Mouse (Mus musculus) liver, embryonic 16.5 days (tissue): ENCODE results near the gene Fkbp6. TPM values are rescaled to one million over a fixed set of nuclear protein-coding genes. Genes with fewer than 3 reads are reported as not detected.
"Not testable (repeated sequence)": the region's sequence is repeated elsewhere in the genome, so short reads cannot be mapped to it uniquely, and the experiment has no call there.

Experiments
- ATAC-seq: fragments of 200-750 bp; cut with Nextera tagmentation; 2 replicates; pipeline ENCODE4 v1.8.0; 2017; ENCODE audit warnings: low read depth, mild to moderate bottlenecking, moderate number of reproducible peaks, moderate library complexity
- H3K27ac ChIP-seq: fragments of 300-500 bp; sonication (generic); 2 replicates; pipeline ENCODE4 v1.5.1; 2014; ENCODE audit warnings: mild to moderate bottlenecking, low read length
- H3K27me3 ChIP-seq: fragments of 300-500 bp; sonication (generic); 2 replicates; pipeline ENCODE4 v1.6.1; 2014; ENCODE audit warnings: low read depth, low read length, mixed read lengths; ENCODE audit not compliant: control insufficient read depth, insufficient read depth
- H3K36me3 ChIP-seq: fragments of 300-500 bp; sonication (generic); 2 replicates; pipeline ENCODE4 v1.6.1; 2014; ENCODE audit warnings: mild to moderate bottlenecking; ENCODE audit not compliant: control insufficient read depth, insufficient read depth
- H3K4me1 ChIP-seq: fragments of 300-500 bp; sonication (generic); 2 replicates; pipeline ENCODE4 v1.6.1; 2014; ENCODE audit warnings: low read depth, low read length, mixed read lengths; ENCODE audit not compliant: control insufficient read depth
- H3K4me2 ChIP-seq: fragments of 300-500 bp; sonication (generic); 2 replicates; pipeline ENCODE4 v1.6.1; 2014; ENCODE audit warnings: low read depth, low read length, mixed read lengths
- H3K4me3 ChIP-seq: fragments of 300-500 bp; sonication (generic); 2 replicates; pipeline ENCODE4 v1.5.1; 2014; ENCODE audit warnings: low read depth, mild to moderate bottlenecking, low read length
- H3K9ac ChIP-seq: fragments of 300-500 bp; sonication (generic); 2 replicates; pipeline ENCODE4 v1.6.1; 2014; ENCODE audit warnings: low read depth, low read length
- H3K9me3 ChIP-seq: fragments of 300-500 bp; sonication (generic); replicated peaks from 2 replicates; pipeline ENCODE4 v1.6.1; 2016; ENCODE audit warnings: low read length; ENCODE audit not compliant: control insufficient read depth
- WGBS: fragments of 180-500 bp; shearing (Covaris S2); extraction: QIAGEN DNeasy Blood & Tissue Kit; methylation state at CpG from one replicate; pipeline ENCODE4 v1.1.7; 2014; ENCODE audit not compliant: insufficient replicate concordance; 5-methylcytosine and 5-hydroxymethylcytosine counted together
- polyA plus RNA-seq: library from polyadenylated mRNA; unstranded; fragments of >200 nt; fragmentation: Nextera tagmentation; extraction: Ambion mirVana; gene quantifications from 2 replicates; pipeline ENCODE4 v1.2.1, GENCODE M21; 2015

Gene Fkbp6
- polyA plus RNA-seq, 1 experiment from 2014 or later, result not detected

DNA sequence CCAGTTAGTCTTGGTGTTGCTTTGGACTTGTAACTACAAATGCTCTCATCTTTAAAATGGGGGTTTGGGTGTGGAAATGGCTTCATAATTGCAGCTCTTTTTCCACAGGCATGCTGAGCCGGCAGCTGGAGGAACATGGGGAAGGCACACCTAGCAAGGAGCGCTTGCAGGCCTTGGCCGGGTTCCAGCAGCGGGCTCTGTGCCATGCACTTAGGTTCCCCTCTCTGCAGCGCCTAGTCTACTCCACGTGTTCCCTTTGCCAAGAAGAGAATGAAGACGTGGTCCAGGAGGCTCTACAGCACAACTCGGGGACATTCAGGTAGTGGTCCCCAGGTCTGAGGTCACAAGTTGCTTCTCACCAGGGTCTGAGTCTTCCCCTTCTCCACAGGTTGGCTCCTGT, 25.3 kb upstream of the Fkbp6 start:
- WGBS, result 70% methylated on average over 8 of the region's 8 CpGs
- Histone ChIP-seq H3K27ac (no peak overlapping the region), H3K9me3 (no peaks in the 10 kb centered on the region), H3K4me3 (no peak overlapping the region), H3K9ac (no peak overlapping the region), H3K27me3 (no peaks in the 10 kb centered on the region), H3K36me3 (peaks cover 50% of the 10 kb centered on the region), H3K4me1 (peaks cover 8% of the 10 kb centered on the region), H3K4me2 (no peak overlapping the region)
- ATAC-seq, result no peak

DNA sequence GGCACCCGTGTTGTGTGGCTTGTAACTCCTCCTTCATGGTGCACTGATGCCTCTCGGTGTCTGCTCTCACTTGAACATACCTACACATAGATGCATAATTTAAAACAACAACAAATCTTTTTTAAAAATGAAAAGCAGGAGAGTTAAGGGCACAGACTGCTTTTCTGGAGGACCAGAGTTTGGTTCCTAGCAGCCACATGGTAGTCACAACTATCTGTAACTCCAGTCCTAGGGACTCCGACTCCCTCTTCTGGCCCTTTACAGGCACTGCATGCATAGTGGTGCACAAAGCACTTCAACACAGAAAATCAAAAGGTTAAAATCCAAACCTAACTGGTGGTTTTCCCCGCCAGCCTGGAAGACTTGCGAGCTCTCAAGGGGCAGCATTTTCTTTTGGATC, 23.8 kb upstream of the Fkbp6 start:
- no peak overlapping the region for H3K4me3 ChIP-seq
- H3K36me3 ChIP-seq, result peaks cover 41% of the 10 kb centered on the region
- no peak overlapping the region for H3K9ac ChIP-seq
- H3K4me1 ChIP-seq, result peaks cover 14% of the 10 kb centered on the region
- no peaks in the 10 kb centered on the region for H3K27me3 ChIP-seq
- no peak overlapping the region for H3K27ac ChIP-seq
- no peak for ATAC-seq
- WGBS, result 81% methylated on average over 5 of the region's 5 CpGs
- H3K4me2 ChIP-seq, result no peak overlapping the region
- H3K9me3 ChIP-seq, result no peaks in the 10 kb centered on the region

DNA sequence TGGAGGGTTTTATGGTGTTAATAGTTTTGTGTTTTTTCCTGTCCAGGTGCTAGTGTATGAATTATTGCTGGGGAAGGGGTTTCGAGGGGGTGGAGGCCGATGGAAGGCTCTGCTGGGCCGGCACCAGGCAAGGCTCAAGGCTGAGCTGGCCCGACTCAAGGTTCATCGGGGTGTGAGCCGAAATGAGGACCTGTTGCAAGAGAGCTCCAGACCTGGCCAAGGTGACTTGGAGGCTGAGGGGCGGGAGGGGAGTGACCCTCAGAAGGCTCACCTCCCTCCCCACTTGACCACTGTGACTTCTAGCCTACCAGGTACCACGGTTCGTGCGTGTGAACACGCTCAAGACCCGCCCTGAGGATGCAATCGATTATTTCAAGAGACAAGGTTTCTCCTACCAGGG, 21.4 kb upstream of the Fkbp6 start:
- Histone ChIP-seq H3K36me3 (peaks cover 27% of the 10 kb centered on the region), H3K27ac (no peak overlapping the region), H3K4me2 (no peak overlapping the region), H3K9me3 (no peaks in the 10 kb centered on the region), H3K4me1 (peaks cover 14% of the 10 kb centered on the region), H3K9ac (no peak overlapping the region), H3K27me3 (no peaks in the 10 kb centered on the region), H3K4me3 (no peak overlapping the region)
- no peak for ATAC-seq
- WGBS, result 86% methylated on average over 13 of the region's 13 CpGs

DNA sequence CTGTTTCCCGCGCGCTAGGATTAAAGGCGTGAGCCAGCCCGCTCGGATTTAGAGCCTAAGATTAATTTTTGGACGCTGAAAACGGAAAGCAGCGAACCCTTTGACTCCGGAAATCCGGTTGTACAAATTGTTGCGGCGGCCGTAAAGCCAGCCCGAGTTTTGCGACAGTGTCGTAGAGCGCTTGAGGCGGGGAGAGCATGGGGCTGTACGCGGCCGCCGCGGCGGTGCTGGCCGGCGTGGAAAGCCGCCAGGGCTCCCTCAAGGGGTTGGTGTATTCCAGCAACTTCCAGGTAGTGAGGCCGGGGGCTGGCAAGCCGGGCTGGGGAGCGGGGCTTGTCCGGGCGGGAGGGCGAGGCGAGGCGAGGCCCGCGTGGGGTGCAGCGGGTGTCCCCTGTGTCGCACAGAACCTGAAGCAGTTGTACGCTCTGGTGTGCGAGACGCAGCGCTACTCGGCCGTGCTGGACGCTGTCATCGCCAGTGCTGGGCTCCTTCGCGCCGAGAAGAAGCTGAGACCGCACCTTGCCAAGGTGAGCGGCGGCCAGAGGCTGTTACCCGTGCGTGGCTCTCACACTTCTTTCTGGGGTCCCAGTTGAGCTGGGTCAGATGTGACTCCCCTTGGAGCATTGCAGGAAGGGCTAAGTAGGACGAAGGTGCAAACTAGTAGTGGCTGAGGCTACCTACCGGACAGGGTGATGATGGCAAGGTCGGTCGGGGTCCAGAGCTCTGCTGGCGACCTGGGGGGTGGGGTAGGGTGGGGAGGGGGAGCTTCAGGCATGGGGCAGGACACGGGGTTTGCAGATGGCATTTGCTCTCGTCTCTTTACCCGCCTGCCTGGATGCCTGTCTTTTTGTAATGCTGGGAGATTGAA, 20.2 kb upstream of the Fkbp6 start, which contains the start of gene Nsun5:
Gene Nsun5 (plus strand): TSS at position 167 of the 868 bp plus-strand sequence.
- H3K4me2 ChIP-seq, result peak within 1 kb of the TSS; percentile 93
- peak within 1 kb of the TSS; percentile 90 for H3K4me3 ChIP-seq
- peaks cover 14% of the 10 kb centered on the region for H3K4me1 ChIP-seq
- peaks cover 19% of the 10 kb centered on the region for H3K36me3 ChIP-seq
- H3K9me3 ChIP-seq, result no peaks in the 10 kb centered on the region
- under 1% methylated on average over 63 of the region's 64 CpGs for WGBS
- no peaks in the 10 kb centered on the region for H3K27me3 ChIP-seq
- peak within 1 kb of the TSS; percentile 84 for H3K27ac ChIP-seq
- peak within 1 kb of the TSS; percentile 91 for H3K9ac ChIP-seq
- peak; percentile 84 for ATAC-seq

DNA sequence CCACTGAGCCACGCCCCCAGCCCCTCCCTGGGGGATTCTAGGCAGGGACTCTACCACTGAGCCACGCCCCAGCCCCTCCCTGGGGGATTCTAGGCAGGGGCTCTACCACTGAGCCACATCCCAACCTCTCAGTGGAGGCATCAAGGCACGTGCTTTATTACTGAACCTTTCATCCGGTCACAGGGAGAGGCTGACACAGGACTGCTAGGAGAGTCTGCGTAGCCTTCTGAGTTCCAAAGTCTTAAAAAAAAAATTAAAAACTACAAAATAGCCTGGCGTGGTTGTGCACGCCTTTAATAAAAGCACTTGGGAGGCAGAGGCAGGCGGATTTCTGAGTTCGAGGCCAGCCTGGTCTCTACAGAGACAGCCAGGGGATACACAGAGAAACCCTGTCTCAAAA, 19.4 kb upstream of the Fkbp6 start:
- Histone ChIP-seq H3K4me3 (peak overlapping the region; percentile 90), H3K4me1 (peaks cover 14% of the 10 kb centered on the region), H3K27ac (peak overlapping the region; percentile 84), H3K36me3 (peaks cover 15% of the 10 kb centered on the region), H3K9ac (peak overlapping the region; percentile 91), H3K4me2 (peak overlapping the region; percentile 93)
- H3K9me3 ChIP-seq, ATAC-seq, H3K27me3 ChIP-seq: not testable (repeated sequence)
- 55% methylated on average over 9 of the region's 9 CpGs for WGBS

DNA sequence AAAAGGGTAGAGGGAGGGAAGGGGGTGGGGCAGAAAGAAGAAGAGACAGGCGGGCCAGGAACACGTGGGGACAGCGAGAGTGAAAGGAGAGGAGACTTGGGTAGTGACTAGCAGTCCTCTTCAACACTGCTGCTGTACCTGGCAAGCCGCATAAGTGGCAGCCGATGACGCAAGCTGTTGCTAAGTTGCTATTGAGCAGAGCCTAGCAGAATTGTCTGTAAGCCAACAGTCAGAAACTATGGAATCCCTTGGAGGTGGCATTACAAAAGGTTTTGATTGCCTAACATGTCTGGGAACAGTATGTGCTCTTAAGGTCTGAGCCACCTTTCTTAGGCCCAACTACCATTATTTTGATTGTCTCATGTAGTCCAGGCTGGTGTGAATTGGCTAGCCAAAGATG, 18.5 kb upstream of the Fkbp6 start:
- Histone ChIP-seq H3K9me3 (no peaks in the 10 kb centered on the region), H3K4me3 (no peak overlapping the region), H3K36me3 (peaks cover 9% of the 10 kb centered on the region), H3K9ac (no peak overlapping the region), H3K4me1 (peaks cover 14% of the 10 kb centered on the region), H3K27me3 (no peaks in the 10 kb centered on the region), H3K27ac (no peak overlapping the region), H3K4me2 (no peak overlapping the region)
- no peak for ATAC-seq
- WGBS, result 79% methylated on average over 6 of the region's 6 CpGs

DNA sequence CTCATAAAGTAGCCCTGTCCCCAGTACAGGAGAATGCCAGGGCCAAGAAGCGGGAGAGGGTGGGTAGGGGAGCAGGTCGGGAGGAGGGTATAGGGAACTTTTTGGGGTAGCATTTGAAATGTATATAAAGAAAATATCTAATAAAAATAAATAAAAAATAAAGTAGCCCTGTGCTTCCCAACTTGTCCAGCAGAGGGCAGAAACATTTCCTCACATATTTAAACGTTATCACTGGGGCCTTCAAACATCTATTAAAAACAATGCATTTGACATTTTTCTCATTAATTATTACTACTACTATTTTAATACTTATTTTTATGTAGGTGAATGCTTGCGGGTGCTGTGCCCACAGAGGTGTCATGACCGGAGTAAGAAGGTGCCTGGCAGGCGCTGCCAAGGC, 18.0 kb upstream of the Fkbp6 start:
- no peak for ATAC-seq
- H3K9me3 ChIP-seq, result no peaks in the 10 kb centered on the region
- H3K4me1 ChIP-seq, result peaks cover 14% of the 10 kb centered on the region
- no peak overlapping the region for H3K4me2 ChIP-seq
- H3K27me3 ChIP-seq, result no peaks in the 10 kb centered on the region
- H3K4me3 ChIP-seq, result no peak overlapping the region
- H3K27ac ChIP-seq, result no peak overlapping the region
- H3K36me3 ChIP-seq, result peaks cover 7% of the 10 kb centered on the region
- H3K9ac ChIP-seq, result no peak overlapping the region
- 45% methylated on average over 6 of the region's 6 CpGs for WGBS

DNA sequence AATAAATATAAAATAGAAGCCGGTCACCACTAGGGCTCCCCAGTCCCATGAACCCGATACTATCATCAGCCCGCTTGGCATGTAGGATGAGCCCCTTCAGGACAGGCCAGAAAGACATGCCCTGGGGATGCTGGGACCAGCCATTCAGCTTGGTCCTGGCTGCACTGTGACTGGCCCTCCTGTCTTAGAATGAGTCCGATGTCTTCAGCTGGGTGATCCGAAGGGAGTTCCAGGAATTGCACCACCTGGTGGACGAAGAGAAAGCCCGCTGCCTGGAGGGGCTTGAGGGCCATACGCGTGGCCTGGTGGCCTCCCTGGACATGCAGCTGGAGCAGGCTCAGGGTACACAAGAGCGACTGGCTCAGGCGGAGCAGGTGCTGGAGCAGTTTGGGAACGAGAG, 13.7 kb upstream of the Fkbp6 start:
- H3K4me2 ChIP-seq, result no peak overlapping the region
- no peaks in the 10 kb centered on the region for H3K4me1 ChIP-seq
- H3K9ac ChIP-seq, result no peak overlapping the region
- no peak for ATAC-seq
- WGBS, result 23% methylated on average over 12 of the region's 12 CpGs
- H3K4me3 ChIP-seq, result no peak overlapping the region
- H3K9me3 ChIP-seq, result no peaks in the 10 kb centered on the region
- no peaks in the 10 kb centered on the region for H3K36me3 ChIP-seq
- H3K27ac ChIP-seq, result no peak overlapping the region
- H3K27me3 ChIP-seq, result no peaks in the 10 kb centered on the region

DNA sequence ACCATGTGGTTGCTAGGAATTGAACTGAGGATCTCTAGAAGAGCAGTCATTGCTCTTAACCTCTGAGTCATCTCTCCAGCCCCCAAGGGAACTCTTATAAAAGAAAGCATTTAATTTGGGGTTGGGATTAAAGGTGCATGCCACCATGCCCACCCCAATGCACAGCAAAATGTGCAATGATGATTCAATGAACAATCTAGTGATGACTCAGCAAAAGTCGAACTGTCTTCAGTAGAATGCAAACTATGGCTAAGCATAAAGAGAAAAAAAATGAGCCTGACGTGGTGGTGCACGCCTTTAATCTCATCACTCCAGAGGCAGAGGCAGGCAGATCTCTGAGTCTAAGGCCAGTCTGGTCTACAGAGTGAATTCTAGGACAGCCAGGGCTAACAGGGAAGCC, 12.7 kb upstream of the Fkbp6 start:
- Histone ChIP-seq H3K4me3 (no peak overlapping the region), H3K4me1 (no peaks in the 10 kb centered on the region), H3K9ac (no peak overlapping the region), H3K4me2 (no peak overlapping the region), H3K27ac (no peak overlapping the region), H3K27me3 (no peaks in the 10 kb centered on the region), H3K9me3 (no peaks in the 10 kb centered on the region), H3K36me3 (no peaks in the 10 kb centered on the region)
- ATAC-seq, result no peak
- 60% methylated on average over 3 of the region's 3 CpGs for WGBS
